Mouse (Mus musculus): ENCODE results near the gene Rrn3. TPM values are rescaled to one million over a fixed set of nuclear protein-coding genes. Genes with fewer than 3 reads are reported as not detected.
"Not testable (repeated sequence)": the region's sequence is repeated elsewhere in the genome, so short reads cannot be mapped to it uniquely, and the experiment has no call there.

Gene Rrn3
- polyA plus RNA-seq, 1 experiment from 2014 or later = 76.6 TPM

- Histone ChIP-seq H3K4me2 (ENCODE audit: low read length) (no peak overlapping the region), H3K27ac (ENCODE audit: low read depth, low read length) (no peak overlapping the region), H3K4me3 (ENCODE audit: low read length) (no peak overlapping the region), H3K27me3 (replicated peaks; ENCODE audit: control insufficient read depth, insufficient read depth, low read length) (no peaks in the 10 kb centered on the region), H3K9me3 (ENCODE audit: control insufficient read depth, low read length) (no peaks in the 10 kb centered on the region), H3K4me1 (ENCODE audit: control insufficient read depth, insufficient read depth, low read depth, low read length) (no peaks in the 10 kb centered on the region), H3K9ac (ENCODE audit: low read depth, low read length) (no peak overlapping the region), H3K36me3 (ENCODE audit: control insufficient read depth, insufficient read depth, low read length) (no peaks in the 10 kb centered on the region)
- 52% methylated on average over 5 of the region's 5 CpGs for WGBS
- no peak for ATAC-seq
Measured at GRCm38 (mm10) chr16:13749306-13749705, 31.2 kb upstream of the Rrn3 start.

- H3K27ac ChIP-seq (ENCODE audit: low read depth, low read length) = no peak overlapping the region
- WGBS = 59% methylated on average over 3 of the region's 3 CpGs
- no peak overlapping the region for H3K4me3 ChIP-seq (ENCODE audit: low read length)
- H3K4me2 ChIP-seq (ENCODE audit: low read length) = no peak overlapping the region
- no peaks in the 10 kb centered on the region for H3K27me3 ChIP-seq (replicated peaks; ENCODE audit: control insufficient read depth, insufficient read depth, low read length)
- no peak for ATAC-seq
- no peak overlapping the region for H3K9ac ChIP-seq (ENCODE audit: low read depth, low read length)
- H3K36me3 ChIP-seq (ENCODE audit: control insufficient read depth, insufficient read depth, low read length) = no peaks in the 10 kb centered on the region
- H3K9me3 ChIP-seq (ENCODE audit: control insufficient read depth, low read length) = no peaks in the 10 kb centered on the region
- peaks cover under 1% of the 10 kb centered on the region; the same call in 1 of the 2 replicates for H3K4me1 ChIP-seq (ENCODE audit: control insufficient read depth, insufficient read depth, low read depth, low read length)
Measured at GRCm38 (mm10) chr16:13749981-13750380, 30.5 kb upstream of the Rrn3 start.

- Histone ChIP-seq H3K9me3 (ENCODE audit: control insufficient read depth, low read length) (no peaks in the 10 kb centered on the region), H3K9ac (ENCODE audit: low read depth, low read length) (no peak overlapping the region), H3K36me3 (ENCODE audit: control insufficient read depth, insufficient read depth, low read length) (no peaks in the 10 kb centered on the region), H3K4me3 (ENCODE audit: low read length) (no peak overlapping the region), H3K4me2 (ENCODE audit: low read length) (no peak overlapping the region), H3K27ac (ENCODE audit: low read depth, low read length) (no peak overlapping the region), H3K27me3 (replicated peaks; ENCODE audit: control insufficient read depth, insufficient read depth, low read length) (no peaks in the 10 kb centered on the region), H3K4me1 (ENCODE audit: control insufficient read depth, insufficient read depth, low read depth, low read length) (peaks cover 4% of the 10 kb centered on the region; the same call in 1 of the 2 replicates)
- ATAC-seq = no peak
- WGBS = 96% methylated on average over 13 of the region's 13 CpGs
Measured at GRCm38 (mm10) chr16:13750626-13751025, 29.9 kb upstream of the Rrn3 start.

GRCm38 (mm10) chr16:13753986-13754385 is 26.5 kb upstream of the Rrn3 start:
- H3K9ac ChIP-seq (ENCODE audit: low read depth, low read length) = no peak overlapping the region
- WGBS = 80% methylated on average over 8 of the region's 8 CpGs

GRCm38 (mm10) chr16:13754400-13755190 is 25.9 kb upstream of the Rrn3 start:
- Histone ChIP-seq H3K36me3 (ENCODE audit: control insufficient read depth, insufficient read depth, low read length) (no peaks in the 10 kb centered on the region), H3K4me3 (ENCODE audit: low read length) (peak overlapping the region; percentile 65), H3K9ac (ENCODE audit: low read depth, low read length) (peak overlapping the region; percentile 74), H3K27ac (ENCODE audit: low read depth, low read length) (peak overlapping the region; percentile 2; the same call in 1 of the 2 replicates), H3K27me3 (replicated peaks; ENCODE audit: control insufficient read depth, insufficient read depth, low read length) (no peaks in the 10 kb centered on the region), H3K4me1 (ENCODE audit: control insufficient read depth, insufficient read depth, low read depth, low read length) (peaks cover 6% of the 10 kb centered on the region), H3K4me2 (ENCODE audit: low read length) (peak overlapping the region; percentile 90), H3K9me3 (ENCODE audit: control insufficient read depth, low read length) (no peaks in the 10 kb centered on the region)
- WGBS = under 1% methylated on average over 65 of the region's 65 CpGs
- peak; percentile 99 for ATAC-seq

More at GRCm38 (mm10) chr16:13753986-13754385, 26.5 kb upstream of the Rrn3 start:
- H3K27me3 ChIP-seq (replicated peaks; ENCODE audit: control insufficient read depth, insufficient read depth, low read length) = no peaks in the 10 kb centered on the region
- H3K36me3 ChIP-seq (ENCODE audit: control insufficient read depth, insufficient read depth, low read length) = no peaks in the 10 kb centered on the region
- H3K9me3 ChIP-seq (ENCODE audit: control insufficient read depth, low read length) = no peaks in the 10 kb centered on the region
- H3K4me2 ChIP-seq (ENCODE audit: low read length) = peak overlapping the region; percentile 90
- ATAC-seq = no peak
- H3K4me1 ChIP-seq (ENCODE audit: control insufficient read depth, insufficient read depth, low read depth, low read length) = peaks cover 6% of the 10 kb centered on the region
- H3K27ac ChIP-seq (ENCODE audit: low read depth, low read length) = no peak overlapping the region
- H3K4me3 ChIP-seq (ENCODE audit: low read length) = peak overlapping the region; percentile 65

GRCm38 (mm10) chr16:13757823-13758222 is 22.7 kb upstream of the Rrn3 start:
- WGBS = 97% methylated on average over 2 of the region's 2 CpGs

GRCm38 (mm10) chr16:13762807-13763206 is 17.7 kb upstream of the Rrn3 start:
- not testable (repeated sequence) for H3K27ac ChIP-seq (ENCODE audit: low read depth, low read length); H3K9me3 ChIP-seq (ENCODE audit: control insufficient read depth, low read length); H3K4me2 ChIP-seq (ENCODE audit: low read length); ATAC-seq; H3K36me3 ChIP-seq (ENCODE audit: control insufficient read depth, insufficient read depth, low read length); H3K4me1 ChIP-seq (ENCODE audit: control insufficient read depth, insufficient read depth, low read depth, low read length); H3K9ac ChIP-seq (ENCODE audit: low read depth, low read length); H3K27me3 ChIP-seq (replicated peaks; ENCODE audit: control insufficient read depth, insufficient read depth, low read length); H3K4me3 ChIP-seq (ENCODE audit: low read length)
- WGBS = 94% methylated on average over 1 of the region's 1 CpGs

More at GRCm38 (mm10) chr16:13757823-13758222, 22.7 kb upstream of the Rrn3 start:
- Histone ChIP-seq H3K27ac (ENCODE audit: low read depth, low read length) (no peak overlapping the region), H3K27me3 (replicated peaks; ENCODE audit: control insufficient read depth, insufficient read depth, low read length) (no peaks in the 10 kb centered on the region), H3K4me1 (ENCODE audit: control insufficient read depth, insufficient read depth, low read depth, low read length) (peaks cover 6% of the 10 kb centered on the region), H3K36me3 (ENCODE audit: control insufficient read depth, insufficient read depth, low read length) (no peaks in the 10 kb centered on the region), H3K4me2 (ENCODE audit: low read length) (no peak overlapping the region), H3K9me3 (ENCODE audit: control insufficient read depth, low read length) (no peaks in the 10 kb centered on the region), H3K4me3 (ENCODE audit: low read length) (no peak overlapping the region), H3K9ac (ENCODE audit: low read depth, low read length) (no peak overlapping the region)
- no peak for ATAC-seq

GRCm38 (mm10) chr16:13764519-13764918 is 16.0 kb upstream of the Rrn3 start:
- H3K4me1 ChIP-seq (ENCODE audit: control insufficient read depth, insufficient read depth, low read depth, low read length) = no peaks in the 10 kb centered on the region
- ATAC-seq = no peak
- no peak overlapping the region for H3K9ac ChIP-seq (ENCODE audit: low read depth, low read length)
- no peak overlapping the region for H3K27ac ChIP-seq (ENCODE audit: low read depth, low read length)
- H3K9me3 ChIP-seq (ENCODE audit: control insufficient read depth, low read length) = no peaks in the 10 kb centered on the region
- no peak overlapping the region for H3K4me3 ChIP-seq (ENCODE audit: low read length)
- H3K27me3 ChIP-seq (replicated peaks; ENCODE audit: control insufficient read depth, insufficient read depth, low read length) = no peaks in the 10 kb centered on the region
- 76% methylated on average over 3 of the region's 3 CpGs for WGBS
- no peak overlapping the region for H3K4me2 ChIP-seq (ENCODE audit: low read length)
- H3K36me3 ChIP-seq (ENCODE audit: control insufficient read depth, insufficient read depth, low read length) = no peaks in the 10 kb centered on the region

- Histone ChIP-seq H3K36me3 (ENCODE audit: control insufficient read depth, insufficient read depth, low read length) (no peaks in the 10 kb centered on the region), H3K9ac (ENCODE audit: low read depth, low read length) (no peak overlapping the region), H3K27ac (ENCODE audit: low read depth, low read length) (no peak overlapping the region), H3K9me3 (ENCODE audit: control insufficient read depth, low read length) (no peaks in the 10 kb centered on the region), H3K4me1 (ENCODE audit: control insufficient read depth, insufficient read depth, low read depth, low read length) (no peaks in the 10 kb centered on the region), H3K4me2 (ENCODE audit: low read length) (no peak overlapping the region), H3K27me3 (replicated peaks; ENCODE audit: control insufficient read depth, insufficient read depth, low read length) (no peaks in the 10 kb centered on the region), H3K4me3 (ENCODE audit: low read length) (no peak overlapping the region)
- ATAC-seq = no peak
Measured at GRCm38 (mm10) chr16:13766367-13766766, 14.1 kb upstream of the Rrn3 start.

All from hindbrain, embryonic 16.5 days (tissue).